Mouse (Mus musculus) stomach, postnatal 0 days (tissue): ENCODE measurements around the gene Acss2.

Source experiments
- CTCF ChIP-seq: IDR thresholded peaks from 2 replicates; pipeline ENCODE4 v1.5.1; 2016; ENCODE audit warnings: antibody characterized with exemption, low read depth, mild to moderate bottlenecking, moderate library complexity
- EP300 ChIP-seq: optimal IDR thresholded peaks from 2 replicates; pipeline ENCODE3; 2016; ENCODE audit warnings: antibody characterized with exemption

DNA sequence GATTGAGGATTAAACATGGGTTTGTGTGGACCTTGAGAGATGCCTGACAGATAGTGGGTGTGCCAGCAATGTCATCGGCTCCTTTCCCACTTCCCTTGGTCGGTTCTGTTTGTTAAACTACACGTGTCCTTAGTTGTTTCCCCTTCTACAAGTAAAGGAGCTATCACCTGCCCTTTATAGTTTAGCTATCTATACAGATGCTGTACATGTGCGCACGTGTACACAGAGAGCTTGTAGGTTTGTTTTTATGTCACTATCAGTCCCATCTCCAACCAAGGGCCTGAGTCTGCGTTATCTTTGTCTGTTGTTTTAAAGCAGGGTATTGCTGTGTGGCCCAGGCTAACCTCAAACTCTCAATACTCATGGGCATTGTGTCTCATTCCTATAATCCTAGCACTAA, 106.2 kb downstream of the Acss2 start:
- TF ChIP-seq CTCF (no peak), EP300 (no peak)
